Mouse (Mus musculus) lung, embryonic 14.5 days (tissue): ENCODE results near the gene Scfd2. TPM values are rescaled to one million over a fixed set of nuclear protein-coding genes. Genes with fewer than 3 reads are reported as not detected.

Experiments used
- ATAC-seq: fragments of 200-750 bp; cut with Nextera tagmentation; 2 replicates; pipeline ENCODE4 v1.8.0; 2017; ENCODE audit warnings: mild to moderate bottlenecking, moderate TSS enrichment, moderate library complexity; ENCODE audit not compliant: insufficient read depth
- DNase-seq: peaks from one replicate; pipeline ENCODE4 v3.0.0-alpha.2; 2015
- H3K27ac ChIP-seq: fragments of 300-500 bp; sonication (generic); 2 replicates; pipeline ENCODE4 v1.5.1; 2014; ENCODE audit warnings: low read depth, mild to moderate bottlenecking, moderate library complexity
- H3K27me3 ChIP-seq: fragments of 300-500 bp; sonication (generic); 2 replicates; pipeline ENCODE4 v1.6.1; 2014; ENCODE audit warnings: low read length, control low read depth; ENCODE audit not compliant: insufficient read depth
- H3K36me3 ChIP-seq: fragments of 300-500 bp; sonication (generic); 2 replicates; pipeline ENCODE4 v1.6.1; 2014; ENCODE audit warnings: control low read depth; ENCODE audit not compliant: insufficient read depth
- H3K4me1 ChIP-seq: fragments of 300-500 bp; sonication (generic); 2 replicates; pipeline ENCODE4 v1.6.1; 2014; ENCODE audit warnings: antibody characterized with exemption, control low read depth; ENCODE audit not compliant: insufficient read depth
- H3K4me2 ChIP-seq: fragments of 300-500 bp; sonication (generic); 2 replicates; pipeline ENCODE4 v1.6.1; 2014; ENCODE audit warnings: mild to moderate bottlenecking
- H3K4me3 ChIP-seq: fragments of 300-500 bp; sonication (generic); 2 replicates; pipeline ENCODE4 v1.5.1; 2014; ENCODE audit warnings: low read depth, low read length
- H3K9ac ChIP-seq: fragments of 300-500 bp; sonication (generic); 2 replicates; pipeline ENCODE4 v1.6.1; 2014
- H3K9me3 ChIP-seq: fragments of 300-500 bp; sonication (generic); 2 replicates; pipeline ENCODE4 v1.6.1; 2016; ENCODE audit warnings: low read depth, low read length, control low read depth
- CTCF ChIP-seq: IDR thresholded peaks from 2 replicates; pipeline ENCODE4 v1.5.1; 2016; ENCODE audit warnings: antibody characterized with exemption, low read depth
- WGBS: fragments of 180-500 bp; shearing (Covaris S2); extraction: QIAGEN DNeasy Blood & Tissue Kit; methylation state at CpG from one replicate; pipeline ENCODE4 v1.1.7; 2014; 5-methylcytosine and 5-hydroxymethylcytosine counted together
- polyA plus RNA-seq: library from polyadenylated mRNA; unstranded; fragments of >200 nt; fragmentation: Nextera tagmentation; extraction: Ambion mirVana; gene quantifications from 2 replicates; pipeline ENCODE4 v1.2.1, GENCODE M21; 2014

The Scfd2 gene
- polyA plus RNA-seq, 1 experiment from 2014 or later, result 17.8 TPM

DNA sequence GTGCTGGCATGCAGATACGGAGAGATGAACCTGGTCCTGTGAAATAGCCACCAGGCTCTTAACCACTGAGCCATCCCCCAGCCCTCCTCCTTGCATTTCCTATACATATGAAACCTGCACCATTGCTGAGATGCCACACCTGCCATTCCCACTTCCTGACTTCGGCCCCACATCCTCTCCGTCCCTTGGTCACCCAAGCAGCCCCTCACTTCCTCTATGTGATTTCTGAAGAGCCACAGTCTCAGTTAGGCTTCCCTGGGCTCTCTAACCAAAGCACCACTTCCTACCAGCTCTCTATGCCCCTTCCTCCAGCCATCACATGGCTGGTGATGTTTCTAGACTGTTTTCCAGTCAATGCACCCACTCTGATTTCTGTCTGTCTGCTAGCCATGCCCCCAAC, 364.9 kb downstream of the Scfd2 start:
- H3K27me3 ChIP-seq, result no peaks in the 10 kb centered on the region
- DNase-seq (no peak), ATAC-seq (no peak)
- H3K4me2 ChIP-seq, result no peak overlapping the region
- H3K27ac ChIP-seq, result no peak overlapping the region
- 80% methylated on average over 3 of the region's 3 CpGs for WGBS
- no peak overlapping the region for H3K9ac ChIP-seq
- H3K36me3 ChIP-seq, result no peaks in the 10 kb centered on the region
- H3K4me3 ChIP-seq, result no peak overlapping the region
- H3K9me3 ChIP-seq, result no peaks in the 10 kb centered on the region
- no peak for TF ChIP-seq CTCF
- peaks cover 25% of the 10 kb centered on the region for H3K4me1 ChIP-seq

DNA sequence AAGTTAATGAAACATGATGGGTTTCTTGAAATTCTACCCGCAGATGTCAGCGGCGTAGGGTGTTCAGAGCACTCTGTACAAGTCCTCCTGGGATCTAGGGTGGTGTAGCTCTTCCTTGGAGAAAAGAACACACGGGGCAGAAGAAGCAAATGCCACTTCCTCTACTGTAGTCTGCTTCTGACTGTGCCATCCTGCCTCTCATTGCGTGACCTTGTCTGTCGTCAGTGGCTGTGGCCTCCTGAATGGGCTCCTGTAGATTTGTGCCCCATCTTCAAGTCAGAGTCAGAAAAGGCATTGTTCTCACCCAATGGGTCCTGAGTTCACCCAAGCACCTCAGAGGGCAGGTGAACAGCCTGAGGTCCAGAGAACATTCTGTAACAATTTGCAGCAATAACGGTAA, 367.0 kb downstream of the Scfd2 start:
- no peak overlapping the region for H3K27ac ChIP-seq
- no peaks in the 10 kb centered on the region for H3K9me3 ChIP-seq
- peaks cover 39% of the 10 kb centered on the region for H3K4me1 ChIP-seq
- DNase-seq, result no peak
- no peak for ATAC-seq
- no peaks in the 10 kb centered on the region for H3K27me3 ChIP-seq
- TF ChIP-seq CTCF, result no peak
- no peak overlapping the region for H3K4me3 ChIP-seq
- no peak overlapping the region for H3K9ac ChIP-seq
- WGBS, result 85% methylated on average over 7 of the region's 7 CpGs
- no peak overlapping the region for H3K4me2 ChIP-seq
- no peaks in the 10 kb centered on the region for H3K36me3 ChIP-seq

DNA sequence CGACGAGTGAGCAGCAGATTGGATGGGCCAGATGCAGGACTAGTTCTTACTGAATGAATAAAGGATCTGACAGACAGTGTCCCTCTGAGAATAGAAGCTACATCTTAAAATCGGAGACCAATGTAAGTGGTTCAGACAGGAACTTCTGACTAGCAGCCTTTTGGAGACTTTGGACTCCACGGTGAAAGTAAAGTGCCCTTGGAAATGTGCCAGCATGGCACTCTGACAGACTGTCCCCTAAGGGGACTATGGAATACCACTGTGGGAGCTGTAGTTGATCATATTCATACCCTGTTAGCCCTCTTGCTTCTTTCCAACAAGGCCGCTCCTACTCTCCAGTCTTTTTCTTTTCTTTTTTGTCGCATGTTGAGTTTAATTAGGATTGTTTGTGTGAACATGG, 368.4 kb downstream of the Scfd2 start:
- no peak for ATAC-seq
- Histone ChIP-seq H3K4me3 (no peak overlapping the region), H3K4me2 (no peak overlapping the region), H3K9ac (no peak overlapping the region), H3K36me3 (no peaks in the 10 kb centered on the region), H3K9me3 (no peaks in the 10 kb centered on the region), H3K27me3 (no peaks in the 10 kb centered on the region), H3K4me1 (peaks cover 31% of the 10 kb centered on the region), H3K27ac (no peak overlapping the region)
- DNase-seq, result peak; percentile 60
- 76% methylated on average over 6 of the region's 6 CpGs for WGBS
- TF ChIP-seq CTCF, result no peak

DNA sequence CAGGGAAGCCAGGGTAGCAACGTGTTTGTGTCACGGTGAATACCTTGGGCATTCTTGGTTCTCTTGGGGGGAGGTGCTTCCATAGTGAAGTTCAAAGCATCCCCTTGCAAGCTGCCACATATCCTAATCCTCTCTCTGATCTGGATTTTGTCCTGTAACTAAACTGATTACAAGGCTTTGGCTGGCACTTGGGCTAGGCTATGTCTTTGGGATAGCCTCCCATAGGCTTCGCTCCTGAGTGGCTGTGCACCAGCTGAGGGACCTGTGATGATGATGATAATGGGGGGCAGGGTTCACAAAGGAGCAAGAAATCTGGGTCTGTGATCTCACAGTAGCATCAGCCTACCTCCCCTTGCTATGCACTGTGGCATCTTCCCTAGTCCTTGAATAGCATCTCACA, 369.5 kb downstream of the Scfd2 start:
- H3K27me3 ChIP-seq, result no peaks in the 10 kb centered on the region
- H3K9me3 ChIP-seq, result no peaks in the 10 kb centered on the region
- peak overlapping the region; percentile 91 for H3K27ac ChIP-seq
- H3K4me2 ChIP-seq, result peak overlapping the region; percentile 61
- ATAC-seq (peak; percentile 1; the same call in 1 of the 2 replicates), DNase-seq (no peak)
- no peaks in the 10 kb centered on the region for H3K36me3 ChIP-seq
- WGBS, result 36% methylated on average over 3 of the region's 3 CpGs
- peak overlapping the region; percentile 11 for H3K9ac ChIP-seq
- no peak for TF ChIP-seq CTCF
- H3K4me3 ChIP-seq, result peak overlapping the region; percentile 20
- peaks cover 30% of the 10 kb centered on the region for H3K4me1 ChIP-seq

DNA sequence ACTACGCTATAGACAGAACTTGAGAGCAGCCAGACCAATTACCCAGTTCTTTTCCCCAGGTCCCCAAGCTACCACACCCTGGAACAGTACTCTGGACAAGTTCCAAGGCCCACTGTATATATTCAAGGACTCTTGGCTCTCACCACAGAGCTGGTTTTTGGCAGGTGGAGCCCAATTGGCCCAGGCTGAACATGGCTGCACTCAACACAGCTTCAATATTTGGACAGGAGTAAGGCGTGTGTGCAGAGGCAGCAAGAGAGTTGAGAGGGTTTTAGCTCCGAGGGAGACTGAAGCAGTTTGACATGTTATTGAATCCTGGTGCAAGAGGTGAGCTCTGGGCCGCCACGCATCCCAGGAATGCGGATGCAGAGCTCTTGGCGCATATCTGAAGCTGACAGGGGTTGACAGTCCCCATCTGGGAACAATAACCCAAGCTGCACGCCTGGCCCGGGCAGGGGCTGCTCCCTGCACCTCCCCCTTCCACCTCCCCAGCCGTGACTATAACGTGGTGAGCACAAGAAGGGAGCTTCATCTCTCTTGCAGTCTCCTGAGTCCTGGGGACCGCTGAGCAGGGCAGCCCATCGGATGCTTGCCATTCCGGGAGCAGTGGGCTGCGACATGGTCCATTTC, 370.1 kb downstream of the Scfd2 start:
- no peaks in the 10 kb centered on the region for H3K36me3 ChIP-seq
- peak; percentile 94 for ATAC-seq
- peak overlapping the region; percentile 11 for H3K9ac ChIP-seq
- peaks cover 34% of the 10 kb centered on the region for H3K4me1 ChIP-seq
- no peaks in the 10 kb centered on the region for H3K9me3 ChIP-seq
- peak; percentile 90 for DNase-seq
- H3K4me2 ChIP-seq, result peak overlapping the region; percentile 61
- H3K27me3 ChIP-seq, result no peaks in the 10 kb centered on the region
- H3K4me3 ChIP-seq, result peak overlapping the region; percentile 20
- peak overlapping the region; percentile 91 for H3K27ac ChIP-seq
- WGBS, result 6% methylated on average over 15 of the region's 15 CpGs
- TF ChIP-seq CTCF, result no peak

DNA sequence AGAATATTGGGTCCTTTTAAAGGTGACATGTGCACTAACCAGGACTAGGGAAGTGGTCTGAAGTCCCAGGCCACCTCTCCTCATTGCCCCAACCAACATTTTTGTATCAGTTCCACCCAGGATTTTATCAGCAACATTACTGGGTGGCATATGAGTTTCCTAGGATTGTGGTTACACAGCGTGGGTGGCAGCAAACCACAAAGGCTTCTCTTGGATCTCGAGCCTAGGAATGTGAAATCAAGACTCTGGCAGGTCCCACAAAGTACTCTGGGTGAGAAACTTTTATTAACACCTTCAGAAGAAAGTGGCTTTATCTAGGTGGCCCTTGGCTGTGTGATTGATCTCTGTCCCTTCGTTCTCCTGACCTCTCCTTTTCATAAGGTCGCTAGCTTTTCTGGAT, 371.2 kb downstream of the Scfd2 start:
- Histone ChIP-seq H3K27ac (peak overlapping the region; percentile 91), H3K36me3 (no peaks in the 10 kb centered on the region), H3K4me2 (no peak overlapping the region), H3K9me3 (no peaks in the 10 kb centered on the region), H3K4me3 (no peak overlapping the region), H3K27me3 (no peaks in the 10 kb centered on the region), H3K4me1 (peaks cover 34% of the 10 kb centered on the region), H3K9ac (no peak overlapping the region)
- DNase-seq (no peak), ATAC-seq (no peak)
- no peak for TF ChIP-seq CTCF
- WGBS, result 38% methylated on average over 4 of the region's 4 CpGs

DNA sequence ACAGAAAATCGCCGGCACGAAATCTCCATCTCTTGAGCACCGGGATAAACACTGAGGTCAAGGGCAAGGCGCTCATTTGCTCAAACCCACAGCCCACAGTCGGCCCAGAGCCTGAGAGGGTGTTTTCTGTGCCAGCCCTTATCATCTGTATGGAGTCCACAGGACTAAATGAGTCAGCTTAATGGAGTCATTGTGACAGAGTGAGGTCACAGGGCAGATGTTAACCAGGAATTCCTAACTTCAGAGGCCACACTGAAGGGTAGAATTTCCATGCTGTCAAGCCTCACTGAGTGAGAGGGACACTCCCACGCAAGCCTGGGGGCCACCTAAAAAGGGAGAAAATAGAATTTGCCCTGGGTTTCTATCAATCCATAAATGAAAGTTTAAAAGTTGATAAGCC, 371.7 kb downstream of the Scfd2 start:
- no peaks in the 10 kb centered on the region for H3K27me3 ChIP-seq
- ATAC-seq, result no peak
- H3K9ac ChIP-seq, result no peak overlapping the region
- H3K27ac ChIP-seq, result peak overlapping the region; percentile 91; the same call in 1 of the 2 replicates
- no peak overlapping the region for H3K4me3 ChIP-seq
- DNase-seq, result peak; percentile 49
- no peak overlapping the region for H3K4me2 ChIP-seq
- H3K4me1 ChIP-seq, result peaks cover 34% of the 10 kb centered on the region
- 12% methylated on average over 7 of the region's 7 CpGs for WGBS
- no peak for TF ChIP-seq CTCF
- no peaks in the 10 kb centered on the region for H3K9me3 ChIP-seq
- H3K36me3 ChIP-seq, result no peaks in the 10 kb centered on the region
